Mouse (Mus musculus): ENCODE measurements around the gene Ezr. TPM values are rescaled to one million over a fixed set of nuclear protein-coding genes. Genes with fewer than 3 reads are reported as not detected.

Ezr gene
- polyA plus RNA-seq, 1 experiment from 2014 or later = 59.1 TPM

- Histone ChIP-seq H3K9ac (ENCODE audit: low read depth, low read length) (no peak overlapping the region), H3K9me3 (ENCODE audit: control insufficient read depth, low read length) (no peaks in the 10 kb centered on the region), H3K27me3 (replicated peaks; ENCODE audit: control insufficient read depth, insufficient read depth, low read length) (no peaks in the 10 kb centered on the region), H3K36me3 (ENCODE audit: control insufficient read depth, insufficient read depth, low read length) (peaks cover 4% of the 10 kb centered on the region; the same call in 1 of the 2 replicates), H3K27ac (replicated peaks; ENCODE audit: low read depth, low read length) (peak overlapping the region; percentile 17; the same call in 1 of the 2 replicates), H3K4me2 (ENCODE audit: low read depth, low read length) (no peak overlapping the region), H3K4me3 (ENCODE audit: low read depth, low read length) (no peak overlapping the region), H3K4me1 (ENCODE audit: control insufficient read depth, insufficient read depth, low read length) (peaks cover 24% of the 10 kb centered on the region)
- WGBS = 67% methylated on average over 9 of the region's 9 CpGs
- no peak for ATAC-seq (ENCODE audit: low read depth)
- no peak for DNase-seq (ENCODE audit: low spot score)
These were observed 35.9 kb downstream of the Ezr start for GRCm38 (mm10) chr17:6746452-6747231.

DNA sequence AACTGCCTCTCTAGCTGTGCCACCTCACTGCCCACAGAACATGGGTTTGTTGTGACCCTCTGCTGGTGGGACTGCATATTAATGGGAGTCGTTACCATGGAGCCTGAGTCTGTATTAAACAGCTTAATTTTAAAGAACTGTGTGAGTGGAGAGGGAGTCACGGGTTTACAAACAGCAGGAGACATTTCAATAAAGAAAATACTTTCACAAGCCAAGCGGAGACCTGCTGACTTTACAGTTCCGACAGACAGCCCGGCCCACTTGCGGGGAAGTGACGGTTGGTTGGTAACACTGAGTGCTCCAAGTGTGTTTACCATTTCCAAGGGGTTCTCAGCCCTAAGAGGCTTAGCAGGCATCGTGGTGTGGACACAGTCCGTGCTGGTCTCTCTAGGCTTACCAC lies 36.6 kb downstream of the Ezr start:
- no peak overlapping the region for H3K4me2 ChIP-seq (ENCODE audit: low read depth, low read length)
- peaks cover 18% of the 10 kb centered on the region for H3K4me1 ChIP-seq (ENCODE audit: control insufficient read depth, insufficient read depth, low read length)
- no peak for DNase-seq (ENCODE audit: low spot score)
- no peaks in the 10 kb centered on the region for H3K27me3 ChIP-seq (replicated peaks; ENCODE audit: control insufficient read depth, insufficient read depth, low read length)
- peak overlapping the region; percentile 17; the same call in 1 of the 2 replicates for H3K27ac ChIP-seq (replicated peaks; ENCODE audit: low read depth, low read length)
- WGBS = 57% methylated on average over 9 of the region's 9 CpGs
- no peaks in the 10 kb centered on the region for H3K9me3 ChIP-seq (ENCODE audit: control insufficient read depth, low read length)
- H3K36me3 ChIP-seq (ENCODE audit: control insufficient read depth, insufficient read depth, low read length) = peaks cover 4% of the 10 kb centered on the region; the same call in 1 of the 2 replicates
- no peak for ATAC-seq (ENCODE audit: low read depth)
- H3K9ac ChIP-seq (ENCODE audit: low read depth, low read length) = no peak overlapping the region
- no peak overlapping the region for H3K4me3 ChIP-seq (ENCODE audit: low read depth, low read length)

DNA sequence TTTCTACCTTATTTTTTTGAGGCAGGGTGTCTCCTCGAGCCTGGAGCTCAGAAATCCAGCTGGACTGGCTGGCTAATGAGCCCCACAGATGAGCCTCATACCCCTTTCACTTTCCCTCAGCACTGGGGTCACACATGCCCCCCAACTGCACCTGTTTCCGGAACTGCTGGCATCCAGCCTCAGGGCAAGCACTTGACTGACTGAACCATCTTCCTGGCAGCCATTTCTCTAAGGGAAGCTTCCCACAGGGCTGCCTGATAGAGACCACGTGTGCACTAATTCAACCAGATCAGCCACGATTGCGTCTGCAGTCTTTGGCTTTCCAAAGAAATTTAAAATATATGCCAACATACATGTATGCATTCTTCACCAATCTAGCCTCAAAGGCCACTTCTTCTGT lies 37.1 kb downstream of the Ezr start:
- H3K4me1 ChIP-seq (ENCODE audit: control insufficient read depth, insufficient read depth, low read length) = peaks cover 18% of the 10 kb centered on the region
- no peaks in the 10 kb centered on the region for H3K9me3 ChIP-seq (ENCODE audit: control insufficient read depth, low read length)
- no peak overlapping the region for H3K4me2 ChIP-seq (ENCODE audit: low read depth, low read length)
- ATAC-seq (ENCODE audit: low read depth) (no peak), DNase-seq (ENCODE audit: low spot score) (no peak)
- 54% methylated on average over 5 of the region's 5 CpGs for WGBS
- peaks cover 5% of the 10 kb centered on the region for H3K36me3 ChIP-seq (ENCODE audit: control insufficient read depth, insufficient read depth, low read length)
- no peak overlapping the region for H3K9ac ChIP-seq (ENCODE audit: low read depth, low read length)
- no peaks in the 10 kb centered on the region for H3K27me3 ChIP-seq (replicated peaks; ENCODE audit: control insufficient read depth, insufficient read depth, low read length)
- 0 out of 2 replicates have a peak overlapping the region, but pooled peaks have one; percentile 17 for H3K27ac ChIP-seq (replicated peaks; ENCODE audit: low read depth, low read length)
- no peak overlapping the region for H3K4me3 ChIP-seq (ENCODE audit: low read depth, low read length)

DNA sequence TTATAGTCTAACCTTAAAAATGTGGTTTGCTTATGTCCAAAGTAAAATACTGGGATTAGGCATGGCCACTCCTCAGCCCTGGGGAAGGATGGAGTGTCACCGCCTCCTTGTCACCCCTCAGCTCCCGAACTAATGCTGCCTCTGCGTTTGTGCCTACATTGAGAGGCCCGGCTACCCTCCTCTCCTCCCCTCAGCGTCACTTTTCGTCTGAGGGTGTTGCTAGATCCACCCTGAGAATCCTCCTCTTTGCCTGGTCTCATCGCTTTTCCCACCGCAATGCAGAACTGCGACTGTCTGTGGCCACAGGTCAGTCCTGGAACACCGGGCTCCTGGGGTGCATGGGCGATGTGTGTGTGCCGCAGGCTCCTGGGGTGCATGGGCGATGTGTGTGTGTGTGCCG lies 37.7 kb downstream of the Ezr start:
- Histone ChIP-seq H3K27me3 (replicated peaks; ENCODE audit: control insufficient read depth, insufficient read depth, low read length) (no peaks in the 10 kb centered on the region), H3K27ac (replicated peaks; ENCODE audit: low read depth, low read length) (no peak overlapping the region), H3K9me3 (ENCODE audit: control insufficient read depth, low read length) (no peaks in the 10 kb centered on the region), H3K4me2 (ENCODE audit: low read depth, low read length) (no peak overlapping the region), H3K4me3 (ENCODE audit: low read depth, low read length) (no peak overlapping the region), H3K9ac (ENCODE audit: low read depth, low read length) (no peak overlapping the region), H3K36me3 (ENCODE audit: control insufficient read depth, insufficient read depth, low read length) (peaks cover 8% of the 10 kb centered on the region), H3K4me1 (ENCODE audit: control insufficient read depth, insufficient read depth, low read length) (peaks cover 18% of the 10 kb centered on the region)
- no peak for DNase-seq (ENCODE audit: low spot score)
- ATAC-seq (ENCODE audit: low read depth) = no peak
- 84% methylated on average over 14 of the region's 14 CpGs for WGBS

DNA sequence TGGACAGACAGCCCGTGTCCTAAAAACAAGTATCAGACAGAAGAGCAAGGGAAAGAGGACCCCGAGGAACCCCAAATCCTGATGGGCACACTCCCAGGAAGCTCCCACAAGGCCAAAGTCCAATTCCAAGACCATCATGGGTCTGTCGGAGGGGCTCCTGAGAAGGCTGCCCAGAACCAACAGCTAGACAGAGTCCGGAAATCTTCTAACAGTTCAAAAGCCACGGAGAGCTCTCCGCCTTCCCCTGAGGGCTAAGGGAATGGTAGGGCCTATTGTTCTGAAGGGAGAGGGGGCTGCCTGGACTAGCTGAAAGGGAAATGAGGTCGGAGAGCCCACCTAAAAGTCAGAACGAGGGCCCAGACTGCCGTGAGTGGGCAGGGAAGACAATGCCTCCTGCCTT lies 38.2 kb downstream of the Ezr start:
- Histone ChIP-seq H3K36me3 (ENCODE audit: control insufficient read depth, insufficient read depth, low read length) (peaks cover 12% of the 10 kb centered on the region), H3K27ac (replicated peaks; ENCODE audit: low read depth, low read length) (peak overlapping the region; percentile 28; the same call in 1 of the 2 replicates), H3K4me1 (ENCODE audit: control insufficient read depth, insufficient read depth, low read length) (peaks cover 18% of the 10 kb centered on the region), H3K4me2 (ENCODE audit: low read depth, low read length) (no peak overlapping the region), H3K27me3 (replicated peaks; ENCODE audit: control insufficient read depth, insufficient read depth, low read length) (no peaks in the 10 kb centered on the region), H3K9me3 (ENCODE audit: control insufficient read depth, low read length) (no peaks in the 10 kb centered on the region), H3K4me3 (ENCODE audit: low read depth, low read length) (no peak overlapping the region), H3K9ac (ENCODE audit: low read depth, low read length) (no peak overlapping the region)
- 48% methylated on average over 9 of the region's 9 CpGs for WGBS
- ATAC-seq (ENCODE audit: low read depth) (no peak), DNase-seq (ENCODE audit: low spot score) (no peak)

- Histone ChIP-seq H3K4me3 (ENCODE audit: low read depth, low read length) (no peak overlapping the region), H3K36me3 (ENCODE audit: control insufficient read depth, insufficient read depth, low read length) (peaks cover 18% of the 10 kb centered on the region), H3K27me3 (replicated peaks; ENCODE audit: control insufficient read depth, insufficient read depth, low read length) (no peaks in the 10 kb centered on the region), H3K4me2 (ENCODE audit: low read depth, low read length) (no peak overlapping the region), H3K27ac (replicated peaks; ENCODE audit: low read depth, low read length) (peak overlapping the region; percentile 28; the same call in 1 of the 2 replicates), H3K9ac (ENCODE audit: low read depth, low read length) (no peak overlapping the region), H3K4me1 (ENCODE audit: control insufficient read depth, insufficient read depth, low read length) (peaks cover 18% of the 10 kb centered on the region), H3K9me3 (ENCODE audit: control insufficient read depth, low read length) (no peaks in the 10 kb centered on the region)
- WGBS = 42% methylated on average over 11 of the region's 11 CpGs
- ATAC-seq (ENCODE audit: low read depth) = no peak; the same call in 1 of the 2 replicates
- peak; percentile 50 for DNase-seq (ENCODE audit: low spot score)
These were observed 38.8 kb downstream of the Ezr start for GRCm38 (mm10) chr17:6743787-6744239.

- no peak overlapping the region for H3K27ac ChIP-seq (replicated peaks; ENCODE audit: low read depth, low read length)
- no peak overlapping the region for H3K4me2 ChIP-seq (ENCODE audit: low read depth, low read length)
- H3K9me3 ChIP-seq (ENCODE audit: control insufficient read depth, low read length) = no peaks in the 10 kb centered on the region
- H3K9ac ChIP-seq (ENCODE audit: low read depth, low read length) = no peak overlapping the region
- peaks cover 20% of the 10 kb centered on the region for H3K36me3 ChIP-seq (ENCODE audit: control insufficient read depth, insufficient read depth, low read length)
- no peak for DNase-seq (ENCODE audit: low spot score)
- peaks cover 18% of the 10 kb centered on the region for H3K4me1 ChIP-seq (ENCODE audit: control insufficient read depth, insufficient read depth, low read length)
- 86% methylated on average over 11 of the region's 11 CpGs for WGBS
- ATAC-seq (ENCODE audit: low read depth) = no peak
- H3K4me3 ChIP-seq (ENCODE audit: low read depth, low read length) = no peak overlapping the region
- no peaks in the 10 kb centered on the region for H3K27me3 ChIP-seq (replicated peaks; ENCODE audit: control insufficient read depth, insufficient read depth, low read length)
These were observed 39.5 kb downstream of the Ezr start for GRCm38 (mm10) chr17:6743039-6743575.

- peak; percentile 58; the same call in 1 of the 2 replicates for ATAC-seq (ENCODE audit: low read depth)
- Histone ChIP-seq H3K27me3 (replicated peaks; ENCODE audit: control insufficient read depth, insufficient read depth, low read length) (no peaks in the 10 kb centered on the region), H3K4me2 (ENCODE audit: low read depth, low read length) (no peak overlapping the region), H3K9ac (ENCODE audit: low read depth, low read length) (no peak overlapping the region), H3K27ac (replicated peaks; ENCODE audit: low read depth, low read length) (no peak overlapping the region; the same call in 1 of the 2 replicates), H3K4me1 (ENCODE audit: control insufficient read depth, insufficient read depth, low read length) (peaks cover 21% of the 10 kb centered on the region), H3K4me3 (ENCODE audit: low read depth, low read length) (no peak overlapping the region), H3K36me3 (ENCODE audit: control insufficient read depth, insufficient read depth, low read length) (peaks cover 20% of the 10 kb centered on the region), H3K9me3 (ENCODE audit: control insufficient read depth, low read length) (no peaks in the 10 kb centered on the region)
- DNase-seq (ENCODE audit: low spot score) = peak; percentile 78
- WGBS = 69% methylated on average over 32 of the region's 33 CpGs
These were observed 40.2 kb downstream of the Ezr start for GRCm38 (mm10) chr17:6742083-6743038.

All from embryonic facial prominence, embryonic 14.5 days (tissue).